Mouse (Mus musculus) urinary bladder, postnatal 10 days (tissue): ENCODE data around the gene Rps6kc1.

Experiments used
- DNase-seq: peaks from one replicate; pipeline ENCODE4 v3.0.0; 2022; ENCODE audit warnings: low spot score

Gene Rps6kc1

GRCm38 (mm10) chr1:190763756-190764155 lies 147.8 kb downstream of the Rps6kc1 start:
- no peak for DNase-seq

- DNase-seq = no peak
Observed at GRCm38 (mm10) chr1:190761786-190762185, 149.8 kb downstream of the Rps6kc1 start.

GRCm38 (mm10) chr1:190757899-190758298 lies 153.7 kb downstream of the Rps6kc1 start:
- no peak for DNase-seq

- no peak for DNase-seq
Observed at GRCm38 (mm10) chr1:190751794-190752570, 159.6 kb downstream of the Rps6kc1 start.

- DNase-seq = no peak
Observed at GRCm38 (mm10) chr1:190748937-190749336, 162.6 kb downstream of the Rps6kc1 start.

- no peak for DNase-seq
Observed at GRCm38 (mm10) chr1:190741421-190741820, 170.1 kb downstream of the Rps6kc1 start.

- no peak for DNase-seq
Observed at GRCm38 (mm10) chr1:190732803-190733202, 178.8 kb downstream of the Rps6kc1 start.

- DNase-seq = no peak
Observed at GRCm38 (mm10) chr1:190729516-190730088, 182.0 kb downstream of the Rps6kc1 start.

- DNase-seq = no peak
Observed at GRCm38 (mm10) chr1:190728111-190728651, 183.4 kb downstream of the Rps6kc1 start.

GRCm38 (mm10) chr1:190727385-190727784 lies 184.2 kb downstream of the Rps6kc1 start:
- no peak for DNase-seq

GRCm38 (mm10) chr1:190724591-190725380 lies 186.8 kb downstream of the Rps6kc1 start:
- DNase-seq = no peak

GRCm38 (mm10) chr1:190723926-190724430 lies 187.6 kb downstream of the Rps6kc1 start:
- DNase-seq = no peak

GRCm38 (mm10) chr1:190713848-190714247 lies 197.7 kb downstream of the Rps6kc1 start:
- DNase-seq = no peak

- no peak for DNase-seq
Observed at GRCm38 (mm10) chr1:190697576-190697975, 214.0 kb downstream of the Rps6kc1 start.

GRCm38 (mm10) chr1:190695589-190695988 lies 216.0 kb downstream of the Rps6kc1 start:
- DNase-seq = no peak

GRCm38 (mm10) chr1:190690528-190691262 lies 220.9 kb downstream of the Rps6kc1 start:
- no peak for DNase-seq

- DNase-seq = no peak
Observed at GRCm38 (mm10) chr1:190683060-190683459, 228.5 kb downstream of the Rps6kc1 start.

GRCm38 (mm10) chr1:190682021-190682926 lies 229.3 kb downstream of the Rps6kc1 start:
- no peak for DNase-seq

GRCm38 (mm10) chr1:190675455-190675854 lies 236.1 kb downstream of the Rps6kc1 start:
- DNase-seq = no peak

- DNase-seq = no peak
Observed at GRCm38 (mm10) chr1:190669099-190669498, 242.5 kb downstream of the Rps6kc1 start.

GRCm38 (mm10) chr1:190667821-190668220 lies 243.7 kb downstream of the Rps6kc1 start:
- DNase-seq = no peak
